Mouse (Mus musculus) splenic B cell, adult 2 months (primary cell): ENCODE measurements around the gene Sdccag8.
A peak's percentile ranks its signal among the peaks of the same experiment; 100 is the strongest.

Experiments
- DNase-seq: peaks from one replicate; pipeline ENCODE4 v3.0.0-alpha.2; 2011; ENCODE audit warnings: low read depth, low spot score
- H3K27me3 ChIP-seq: 2 replicates; pipeline ENCODE4 v1.6.1; 2012; ENCODE audit warnings: mild to moderate bottlenecking, low read length, moderate library complexity, mixed read lengths; ENCODE audit not compliant: control insufficient read depth, poor library complexity, insufficient read depth, severe bottlenecking
- H3K36me3 ChIP-seq: 2 replicates; pipeline ENCODE4 v1.6.1; 2012; ENCODE audit warnings: mild to moderate bottlenecking, low read length, moderate library complexity, mixed read lengths; ENCODE audit not compliant: control insufficient read depth, poor library complexity, insufficient read depth, severe bottlenecking

Sdccag8 gene

GRCm38 (mm10) chr1:177061761-177062160 is 247.3 kb downstream of the Sdccag8 start:
- Histone ChIP-seq H3K27me3 (no peaks in the 10 kb centered on the region), H3K36me3 (peaks cover 6% of the 10 kb centered on the region; the same call in 1 of the 2 replicates)
- peak; percentile 16 for DNase-seq

GRCm38 (mm10) chr1:177065732-177066131 is 251.3 kb downstream of the Sdccag8 start:
- DNase-seq = peak; percentile 50
- H3K36me3 ChIP-seq = peaks cover 2% of the 10 kb centered on the region; the same call in 1 of the 2 replicates
- H3K27me3 ChIP-seq = no peaks in the 10 kb centered on the region

DNA sequence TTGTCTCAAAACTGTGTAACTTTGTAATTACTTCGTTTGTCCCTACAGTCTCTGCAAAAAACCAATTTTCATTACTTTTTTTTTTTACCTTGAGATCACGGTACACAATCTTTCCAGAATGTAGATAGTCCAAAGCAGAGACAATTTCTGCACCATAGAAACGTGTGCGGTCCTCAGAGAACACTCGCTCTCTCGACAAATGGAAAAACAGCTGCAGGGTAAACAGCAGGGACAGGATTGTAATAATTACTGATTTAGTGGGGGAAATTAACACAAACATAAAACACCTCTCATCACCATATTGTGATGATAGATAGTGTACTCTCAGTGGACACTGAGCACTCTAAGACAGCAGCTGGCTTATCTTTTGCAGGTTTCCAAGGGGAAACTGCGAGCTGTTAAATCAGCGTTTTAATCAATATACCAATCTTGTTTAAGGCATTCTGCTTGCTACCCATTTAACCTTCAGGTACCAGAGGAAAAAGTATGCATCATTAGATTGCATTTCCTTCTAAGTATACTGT is 252.7 kb downstream of the Sdccag8 start:
- Histone ChIP-seq H3K36me3 (peaks cover 6% of the 10 kb centered on the region), H3K27me3 (no peaks in the 10 kb centered on the region)
- DNase-seq = no peak

GRCm38 (mm10) chr1:177069161-177069560 is 254.7 kb downstream of the Sdccag8 start:
- H3K36me3 ChIP-seq = peaks cover 6% of the 10 kb centered on the region
- no peaks in the 10 kb centered on the region for H3K27me3 ChIP-seq
- no peak for DNase-seq
